Mouse (Mus musculus) right cerebral cortex, postnatal 10 days (tissue): ENCODE data around the gene Gm13178.

Source experiments
- DNase-seq, 2 experiments: peaks; one replicate each; pipeline ENCODE4 v3.0.0; 2021; ENCODE audit warnings: low spot score in 2 of 2

Gene Gm13178

GRCm38 (mm10) chr4:144721304-144721703 is at the start of gene Gm13178:
Gene Gm13178 (minus strand): TSS chr4:144721404.
- DNase-seq, result no peak

- DNase-seq, result peak; percentile 53 to 71
Measured at GRCm38 (mm10) chr4:144765722-144766121, 44.5 kb upstream of the Gm13178 start.

- peak in 1 of 2 experiments; percentile 19 for DNase-seq
Measured at GRCm38 (mm10) chr4:144749139-144749538, 27.9 kb upstream of the Gm13178 start.

GRCm38 (mm10) chr4:144719691-144720090 is 1.5 kb downstream of the Gm13178 start:
- no peak for DNase-seq

DNA sequence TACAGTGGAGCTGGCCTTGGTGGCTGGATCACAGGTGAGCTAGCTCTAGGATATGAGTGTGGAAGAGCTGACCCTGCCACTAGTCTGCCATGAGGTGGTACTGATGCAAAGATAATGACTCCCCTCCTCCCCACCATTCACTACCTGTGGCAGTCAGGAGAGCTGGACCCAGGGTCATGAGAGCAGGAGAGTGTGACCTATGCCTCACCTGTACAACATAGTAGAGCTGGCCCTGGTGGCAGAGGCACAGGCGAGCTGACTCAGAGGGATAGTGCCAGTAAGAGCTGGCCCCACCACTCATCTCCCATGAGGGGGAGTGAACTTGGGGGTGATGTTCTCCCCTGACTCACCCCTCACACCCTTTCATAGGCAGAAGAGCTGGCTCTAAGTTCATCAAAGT is 2.9 kb downstream of the Gm13178 start:
- no peak for DNase-seq

- DNase-seq, result no peak
Measured at GRCm38 (mm10) chr4:144686268-144686667, 34.9 kb downstream of the Gm13178 start, which contains the start of gene Gm436. Gene Gm436 (minus strand): TSS chr4:144686368.
